Mouse (Mus musculus): ENCODE results near the gene Tmem43. TPM values are rescaled to one million over a fixed set of nuclear protein-coding genes. Genes with fewer than 3 reads are reported as not detected.

Tmem43 gene
- total and polyA plus RNA-seq, 3 experiments, result 22.3 to 23.7 TPM; not detected in 1

- TF ChIP-seq ELF1 (IDR thresholded peaks at IDR 0.05; ENCODE audit: low read depth, low read length) (peak; percentile 75; the same call in 1 of the 2 replicates), HCFC1 (IDR thresholded peaks at IDR 0.05; ENCODE audit: low read depth, low read length) (peak; percentile 97), ZC3H11A (IDR thresholded peaks at IDR 0.05; ENCODE audit: low read depth, low read length) (peak; percentile 53)
Observed at GRCm38 (mm10) chr6:91440474-91441144, 32.9 kb upstream of the Tmem43 start (continued).

DNA sequence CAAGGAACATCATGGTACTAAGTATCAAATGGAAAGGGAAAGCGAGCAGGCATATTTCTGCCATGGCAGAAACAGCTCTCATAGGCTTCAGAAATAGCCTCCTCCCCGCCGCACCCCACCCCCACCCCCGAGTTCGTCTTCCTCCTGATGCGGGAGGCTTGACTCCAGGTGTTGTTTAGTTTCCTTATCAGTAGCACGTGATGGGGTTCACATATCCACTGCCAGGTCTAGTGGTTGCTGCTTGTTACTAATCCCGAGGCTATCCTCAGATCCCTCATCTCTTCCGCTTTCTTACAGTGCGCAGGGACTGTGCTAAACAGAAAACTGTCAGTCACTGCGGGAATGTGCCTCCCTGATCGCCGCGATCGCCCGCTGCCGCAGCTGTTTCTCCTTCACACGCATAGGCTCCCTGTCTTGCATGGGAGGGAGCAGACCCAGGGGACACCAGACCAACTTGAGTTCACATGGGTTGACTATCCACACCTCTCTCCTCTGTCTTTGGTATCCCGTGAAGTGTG is 32.3 kb upstream of the Tmem43 start:
- H3K36me3 ChIP-seq (ENCODE audit: control insufficient read depth in 1 of 2, insufficient read depth in 2 of 2, low read length in 2 of 2), result peaks cover 0 to 2% of the 10 kb centered on the region in 2 experiments; a peak in 1 of 4 replicates
- peak overlapping the region; percentile 72 to 98 for H3K4me3 ChIP-seq (ENCODE audit: control insufficient read depth in 1 of 2, insufficient read depth in 1 of 2, low read depth in 2 of 2, low read length in 2 of 2)
- TF ChIP-seq USF1 (IDR thresholded peaks at IDR 0.05; ENCODE audit: low read depth, low read length), result peak; percentile 83
- TF ChIP-seq MYC (IDR thresholded peaks at IDR 0.05; ENCODE audit: low read depth, low read length), result no peak
- TF ChIP-seq GATA1 (IDR thresholded peaks at IDR 0.05; ENCODE audit: low read depth, low read length), result peak; percentile 37
- 0 out of 2 replicates have a peak, but pooled peaks have one; percentile 79 for TF ChIP-seq BHLHE40 (IDR thresholded peaks at IDR 0.05; ENCODE audit: borderline replicate concordance, low read depth, low read length)
- H3K9ac ChIP-seq (ENCODE audit: control insufficient read depth, low read depth, low read length, poor library complexity, severe bottlenecking), result peak overlapping the region; percentile 89
- peak overlapping the region; percentile 71 for H3K27ac ChIP-seq (ENCODE audit: control insufficient read depth, low read depth, low read length)
- H3K79me2 ChIP-seq (ENCODE audit: control insufficient read depth, insufficient read depth, low read length, poor library complexity), result no peaks in the 10 kb centered on the region; the same call in 1 of the 2 replicates
- no peaks in the 10 kb centered on the region for H3K9me3 ChIP-seq (replicated peaks; ENCODE audit: insufficient read depth, low read length)
- H3K4me1 ChIP-seq (ENCODE audit: control insufficient read depth in 1 of 2, insufficient read depth in 2 of 2, low read length in 2 of 2), result no peaks in the 10 kb centered on the region
- DNase-seq (ENCODE audit: low read depth, low spot score), result peak; percentile 65
- H3K27me3 ChIP-seq (ENCODE audit: control insufficient read depth in 1 of 2, insufficient read depth in 2 of 2, low read length in 2 of 2), result peaks cover 2 to 4% of the 10 kb centered on the region in 2 experiments

DNA sequence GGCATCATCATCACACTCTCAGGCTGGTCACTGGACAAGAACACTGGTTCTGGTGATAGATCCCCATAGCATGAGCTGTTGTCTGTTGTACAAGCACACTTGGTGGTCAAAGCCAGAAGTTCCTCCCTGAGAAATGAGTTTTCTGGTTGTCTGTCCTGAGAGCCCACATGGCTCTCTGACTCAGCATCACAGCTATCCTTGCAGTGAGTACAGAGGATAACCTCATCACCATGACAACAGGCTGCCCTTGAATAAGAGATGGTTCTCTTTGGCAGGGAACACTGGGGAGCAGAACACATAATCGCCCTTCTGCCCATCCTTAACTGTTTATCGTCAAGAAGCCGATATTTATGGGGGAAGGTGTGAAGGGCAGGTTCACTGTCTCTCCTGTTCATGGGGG is 28.2 kb upstream of the Tmem43 start:
- Histone ChIP-seq H3K9me3 (replicated peaks; ENCODE audit: insufficient read depth, low read length) (no peaks in the 10 kb centered on the region), H3K27ac (ENCODE audit: control insufficient read depth, low read depth, low read length) (no peak overlapping the region), H3K4me1 (ENCODE audit: control insufficient read depth in 1 of 2, insufficient read depth in 2 of 2, low read length in 2 of 2) (no peaks in the 10 kb centered on the region), H3K9ac (ENCODE audit: control insufficient read depth, low read depth, low read length, poor library complexity, severe bottlenecking) (no peak overlapping the region), H3K4me3 (ENCODE audit: control insufficient read depth in 1 of 2, insufficient read depth in 1 of 2, low read depth in 2 of 2, low read length in 2 of 2) (no peak overlapping the region), H3K79me2 (ENCODE audit: control insufficient read depth, insufficient read depth, low read length, poor library complexity) (no peaks in the 10 kb centered on the region; the same call in 1 of the 2 replicates), H3K27me3 (ENCODE audit: control insufficient read depth in 1 of 2, insufficient read depth in 2 of 2, low read length in 2 of 2) (peaks cover 4 to 9% of the 10 kb centered on the region in 2 experiments; a peak in 3 of 4 replicates), H3K36me3 (ENCODE audit: control insufficient read depth in 1 of 2, insufficient read depth in 2 of 2, low read length in 2 of 2) (peaks cover 0 to 2% of the 10 kb centered on the region in 2 experiments; a peak in 1 of 4 replicates)
- no peak for DNase-seq (ENCODE audit: low read depth, low spot score)
- TF ChIP-seq NRF1 (IDR thresholded peaks at IDR 0.05; ENCODE audit: insufficient read depth, low read depth, low read length, poor library complexity, severe bottlenecking) (no peak), MAX (IDR thresholded peaks at IDR 0.05; ENCODE audit: low read length) (no peak), ETS1 (IDR thresholded peaks at IDR 0.05; ENCODE audit: low read depth, low read length) (no peak), RAD21 (IDR thresholded peaks at IDR 0.05; ENCODE audit: low read depth, low read length) (no peak), ZNF384 (IDR thresholded peaks at IDR 0.05; ENCODE audit: low read depth, low read length) (no peak)
